Mouse (Mus musculus): ENCODE results near the gene Olfr32.
"Not testable (repeated sequence)": the region's sequence is repeated elsewhere in the genome, so short reads cannot be mapped to it uniquely, and the experiment has no call there.

The Olfr32 gene

DNA sequence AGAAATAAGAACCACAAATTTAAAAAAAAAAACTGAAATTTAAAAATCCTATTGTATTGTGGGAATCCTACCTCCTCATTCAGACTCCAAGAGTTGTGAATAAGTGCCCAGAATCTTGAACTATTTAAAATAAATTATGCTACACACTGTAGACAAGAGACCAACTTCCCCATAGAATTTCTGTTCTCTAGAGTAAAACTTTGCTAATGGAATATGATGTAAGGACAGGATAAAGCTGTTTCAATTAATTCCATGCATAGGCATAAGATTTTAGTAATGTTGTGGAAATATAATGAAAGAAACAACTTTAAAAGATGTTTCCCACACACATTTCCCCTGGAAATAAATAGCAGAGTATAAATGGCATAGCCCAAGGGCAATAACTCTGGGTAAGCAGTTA is at the start of gene Olfr32:
Gene Olfr32, minus strand, starts transcription at position 101 of the 400 bp plus-strand sequence.
- CTCF ChIA-PET = no interaction called here

DNA sequence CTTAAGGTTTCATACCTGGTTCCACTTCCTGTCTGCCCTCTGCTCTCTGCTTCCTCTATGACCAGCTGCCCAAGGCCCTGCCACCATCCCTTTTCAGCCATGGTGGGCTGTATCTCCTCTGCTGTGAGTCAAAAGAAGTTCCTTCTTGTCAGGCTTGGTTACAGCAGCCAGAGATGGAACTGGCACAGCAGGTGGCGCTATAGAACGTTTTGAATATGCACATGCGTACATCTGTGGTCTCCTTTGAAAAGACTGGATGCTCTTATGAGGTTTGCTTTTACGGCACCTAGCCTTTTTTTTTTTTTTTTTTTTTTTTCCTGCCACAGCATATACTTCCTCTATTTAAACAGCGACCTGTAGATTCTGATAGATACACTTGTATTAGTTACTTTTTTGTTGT is 45.0 kb upstream of the Olfr32 start:
- CTCF ChIA-PET = not testable (repeated sequence)

GRCm38 (mm10) chr2:90186082-90186481 is 44.0 kb upstream of the Olfr32 start:
- CTCF ChIA-PET = not testable (repeated sequence)

- CTCF ChIA-PET = no interaction called here
Measured at GRCm38 (mm10) chr2:90153916-90154315, 11.8 kb upstream of the Olfr32 start.

DNA sequence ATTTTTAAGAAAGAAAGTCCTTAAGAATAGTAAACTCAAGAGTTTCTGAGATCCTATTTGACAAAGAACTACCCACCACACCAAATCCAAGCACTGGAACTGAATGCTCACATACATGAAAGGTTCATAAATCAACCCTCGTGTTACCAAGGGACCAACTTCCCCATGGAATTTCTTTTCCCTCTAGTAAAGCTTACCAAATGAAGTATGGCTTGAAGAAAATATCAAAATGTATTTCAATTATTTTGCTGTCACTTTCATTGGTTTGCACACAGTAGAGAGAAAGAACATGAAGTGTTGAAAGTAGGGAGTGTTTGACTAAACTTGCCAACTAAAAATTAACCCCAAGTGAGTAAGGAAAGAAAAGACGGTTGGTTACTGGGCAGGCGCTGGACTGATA is 10.9 kb upstream of the Olfr32 start, which contains the start of gene Olfr1270:
Gene Olfr1270, minus strand, starts transcription at position 101 of the 400 bp plus-strand sequence.
- CTCF ChIA-PET = no interaction called here

DNA sequence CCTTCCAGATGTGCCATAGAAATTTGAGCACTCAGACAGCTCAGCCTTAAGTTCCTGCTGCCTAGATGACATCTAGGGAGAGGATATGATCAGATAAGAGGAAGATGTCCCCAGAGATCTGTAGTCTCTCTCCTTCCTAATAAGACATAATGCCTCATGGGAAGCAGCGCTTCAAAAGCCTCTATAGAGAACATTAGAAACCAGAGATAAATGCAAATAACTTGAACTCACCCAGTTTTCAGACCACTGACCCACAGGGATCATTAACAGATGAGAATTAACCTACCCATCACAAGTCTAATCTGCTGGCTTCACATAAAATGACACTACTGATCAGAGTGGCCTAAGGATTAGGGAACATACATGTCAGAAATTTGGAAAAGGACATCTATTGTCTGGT is 20.8 kb downstream of the Olfr32 start, which contains the start of gene Olfr1269:
Gene Olfr1269, minus strand, starts transcription at position 101 of the 400 bp plus-strand sequence.
- CTCF ChIA-PET = no interaction called here

Measured in spleen, embryonic (tissue).